Mouse (Mus musculus) cerebellum, adult 18-20 months (tissue): ENCODE measurements at regions not wholly inside any gene's neighbourhood (a gene's known extent, or its start where the extent isn't known, plus 50 kb on each side); places are given as distances from the start of the nearest gene placed in this dataset.
A peak's percentile ranks its signal among the peaks of the same experiment; 100 is the strongest.

Experiments used
- DNase-seq, 2 experiments: peaks; one replicate each; pipeline ENCODE4 v3.0.0; 2021

GRCm38 (mm10) chr2:138824873-138825272, 568.5 kb downstream of the Btbd3 start:
- DNase-seq, result peak; percentile 14 to 33

DNA sequence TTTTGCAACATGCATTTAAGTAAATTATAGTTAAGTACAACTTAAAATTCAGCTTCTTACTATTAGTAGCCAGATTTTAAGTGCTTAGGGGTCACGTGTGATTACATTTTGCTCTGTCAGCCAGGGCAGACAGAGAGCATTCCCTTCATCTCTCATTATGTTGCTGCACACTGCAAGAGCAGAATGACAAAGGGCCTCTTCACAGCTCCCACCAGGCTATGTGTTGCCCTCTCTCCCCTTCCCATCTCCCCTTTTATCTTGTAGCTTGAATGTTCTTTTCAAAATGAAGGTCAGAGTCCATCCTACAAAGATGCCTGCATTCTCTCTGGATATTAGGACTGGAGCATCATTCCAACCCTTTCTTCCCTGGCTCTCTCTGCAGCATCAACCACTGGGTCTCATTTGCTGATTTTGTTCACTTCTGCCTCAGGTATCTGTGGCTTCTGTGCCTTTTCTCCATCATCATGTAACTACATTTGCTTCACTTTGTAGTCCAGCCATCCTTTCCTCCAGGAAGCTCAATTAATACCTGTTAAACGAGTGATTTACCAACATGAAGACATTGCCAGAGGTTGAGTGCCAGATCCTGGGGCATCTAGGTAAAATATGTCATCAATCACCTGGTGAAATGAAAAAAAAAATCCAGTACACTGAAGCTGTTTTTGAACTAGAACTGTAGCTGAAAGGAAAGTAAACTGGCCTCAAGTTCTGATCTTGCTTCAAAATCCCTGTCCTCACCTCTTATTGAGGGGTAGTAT, 571.6 kb downstream of the Btbd3 start:
- no peak for DNase-seq

DNA sequence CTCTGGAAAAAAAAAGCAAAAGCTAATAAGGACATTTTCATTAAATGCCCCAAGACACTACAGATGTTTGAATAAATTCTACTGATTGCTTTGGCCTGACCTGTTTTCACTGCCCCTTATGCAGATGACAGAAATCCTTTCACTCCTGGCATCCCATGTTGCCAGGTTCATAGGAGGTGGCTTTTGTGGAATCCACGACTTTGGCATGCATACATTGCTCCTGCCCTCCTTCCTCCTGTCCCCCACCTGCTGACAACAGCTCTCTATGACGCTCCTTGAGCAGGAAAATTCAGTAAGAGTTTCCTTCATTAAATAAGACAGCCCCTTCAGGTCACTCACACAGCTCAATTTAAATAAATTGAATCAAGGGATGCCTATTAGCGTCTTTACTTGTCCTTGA, 582.5 kb downstream of the Btbd3 start:
- no peak for DNase-seq

DNA sequence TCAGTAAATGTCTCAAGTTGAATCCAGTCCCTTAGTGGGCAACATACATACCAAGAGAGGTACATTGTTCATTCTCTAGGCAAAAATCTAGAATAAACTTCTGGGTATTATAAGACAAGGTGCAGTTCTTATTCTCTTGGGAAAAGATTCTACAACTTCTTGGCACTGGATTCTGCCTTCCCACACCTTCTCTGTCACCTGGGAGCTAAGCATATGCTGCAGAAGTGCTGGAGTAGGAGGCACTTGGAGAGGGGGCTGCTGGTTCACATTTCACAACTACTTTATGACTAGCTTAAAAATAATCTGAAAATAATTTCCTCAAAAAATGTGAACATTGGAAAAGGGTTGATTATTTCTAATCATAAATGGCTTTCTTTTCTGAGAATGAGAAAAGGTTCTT, 602.8 kb downstream of the Btbd3 start:
- DNase-seq, result no peak

- DNase-seq, result no peak
These were observed 597.1 kb upstream of the Sptlc3 start for GRCm38 (mm10) chr2:138896563-138896962.

- no peak for DNase-seq
These were observed 596.6 kb upstream of the Sptlc3 start for GRCm38 (mm10) chr2:138897101-138897500.

GRCm38 (mm10) chr2:138937165-138937564, 556.5 kb upstream of the Sptlc3 start:
- DNase-seq, result peak in 1 of 2 experiments; percentile 10

DNA sequence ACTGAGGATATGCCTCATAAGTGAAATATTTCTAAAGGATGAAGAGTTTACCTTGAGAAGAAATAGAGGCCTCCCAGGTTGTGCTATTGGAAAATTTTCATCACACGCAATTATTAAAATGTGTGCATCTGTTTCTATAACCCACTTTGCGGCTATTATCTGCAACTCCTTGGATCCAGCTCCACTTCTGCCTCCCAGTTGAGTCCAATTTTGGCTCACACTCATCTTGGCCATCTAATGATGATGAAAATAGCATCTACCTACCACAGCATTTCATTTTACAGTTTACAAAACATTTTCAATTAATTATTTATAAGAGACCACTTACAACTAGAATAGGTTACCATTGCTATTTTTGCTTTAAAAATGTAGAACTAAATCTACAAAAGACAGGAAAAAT, 554.3 kb upstream of the Sptlc3 start:
- peak; percentile 18 to 26 for DNase-seq

DNA sequence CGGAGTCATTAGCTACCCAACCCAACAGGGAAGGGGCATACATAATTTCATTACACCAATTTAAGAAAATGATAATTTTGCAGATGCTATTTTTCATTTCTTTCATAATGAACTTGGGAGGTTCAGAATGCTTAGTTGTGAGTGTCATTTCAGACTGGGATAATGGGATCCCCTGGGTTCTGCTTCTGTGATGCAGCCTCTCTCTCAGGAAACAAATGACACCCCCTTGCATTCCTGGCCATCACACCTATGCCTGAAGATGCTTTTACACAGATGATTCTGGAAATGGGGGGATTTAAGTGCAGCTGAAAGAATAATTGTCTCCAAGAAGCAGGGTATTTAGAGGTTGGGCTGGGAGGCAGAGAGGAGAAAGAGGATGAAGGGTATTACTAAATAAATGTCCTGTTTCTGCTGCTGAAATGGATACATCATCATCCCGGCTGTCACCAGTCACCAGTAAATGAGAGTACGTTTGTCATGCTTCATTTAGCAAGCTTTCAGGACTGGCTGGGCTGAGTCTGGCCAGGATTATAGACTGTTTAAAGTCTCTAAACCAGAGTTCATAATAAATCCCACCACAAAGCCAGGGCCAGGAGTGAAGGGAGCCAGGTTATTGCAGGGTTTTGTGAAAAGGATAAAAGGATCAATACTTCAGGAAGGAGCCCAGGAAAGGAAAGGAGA, 527.5 kb upstream of the Sptlc3 start:
- no peak for DNase-seq

DNA sequence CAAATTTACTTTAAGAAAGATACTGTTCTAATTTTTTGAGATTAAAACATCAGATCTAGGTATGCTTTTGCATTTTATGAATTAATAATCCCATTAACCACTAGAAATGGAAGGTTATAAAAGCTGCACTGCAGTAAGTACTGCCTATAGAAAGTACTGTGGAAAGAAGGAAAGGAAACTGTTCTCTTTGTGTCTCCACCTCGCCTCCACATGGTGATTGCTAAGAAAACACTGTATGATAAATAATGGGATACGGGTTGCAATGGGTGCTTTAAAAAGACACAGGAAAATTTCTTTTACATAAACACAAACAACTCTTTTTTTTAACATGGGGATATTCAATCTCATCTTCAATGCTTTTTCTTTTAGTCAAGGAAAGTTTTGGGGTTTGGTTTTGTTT, 519.2 kb upstream of the Sptlc3 start:
- DNase-seq, result no peak

DNA sequence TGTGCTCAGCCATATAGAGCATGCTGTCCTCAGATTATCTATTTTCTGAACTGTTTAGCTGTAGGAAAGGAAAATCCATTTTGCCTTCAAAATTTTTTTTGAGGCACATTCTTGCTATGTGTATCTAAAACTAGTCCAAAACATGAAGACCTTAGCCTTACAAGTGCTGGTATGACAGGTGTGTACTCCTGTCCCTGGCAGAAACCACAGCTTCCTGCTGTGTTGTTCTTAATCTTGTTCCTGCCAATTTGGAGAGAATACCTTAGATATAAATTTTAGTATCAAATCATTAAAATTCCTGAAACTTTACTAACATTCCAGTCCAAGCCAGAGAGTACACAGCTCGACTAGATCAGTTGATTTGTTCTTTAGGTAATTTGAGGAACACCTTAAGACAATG, 503.7 kb upstream of the Sptlc3 start:
- peak; percentile 54 to 58 for DNase-seq

GRCm38 (mm10) chr2:139032105-139032812, 461.5 kb upstream of the Sptlc3 start:
- no peak for DNase-seq

- no peak for DNase-seq
These were observed 458.9 kb upstream of the Sptlc3 start for GRCm38 (mm10) chr2:139034800-139035199.

DNA sequence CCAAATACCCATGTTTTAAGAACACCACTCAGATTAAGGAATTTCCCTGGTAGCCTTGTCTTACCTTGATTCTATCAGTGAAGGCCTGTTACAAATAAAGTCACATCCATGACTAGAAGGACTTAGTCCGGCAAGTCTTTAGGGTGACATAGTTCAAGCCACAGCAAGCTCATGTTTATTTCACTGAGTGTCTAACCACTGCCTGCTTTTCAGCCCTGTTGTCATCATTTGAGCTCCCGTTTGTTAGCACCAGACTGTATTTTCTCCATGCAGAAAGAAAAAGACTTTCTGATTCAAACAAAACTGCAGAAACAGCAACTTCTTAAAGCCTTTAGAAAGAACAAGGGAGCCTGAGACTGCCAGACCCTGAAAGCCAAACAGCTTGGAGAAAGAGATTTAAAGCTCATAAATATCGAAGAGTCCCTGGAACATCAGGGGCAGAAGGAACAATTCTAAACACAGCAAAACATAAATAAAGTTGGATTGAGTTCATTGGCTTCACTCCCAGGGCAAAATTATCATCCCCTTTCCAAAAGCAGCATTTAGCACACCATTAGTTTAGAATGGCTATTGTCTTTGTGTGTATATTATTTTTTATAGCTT, 451.9 kb upstream of the Sptlc3 start:
- DNase-seq, result no peak

- no peak for DNase-seq
These were observed 449.0 kb upstream of the Sptlc3 start for GRCm38 (mm10) chr2:139044684-139045083.

- no peak for DNase-seq
These were observed 438.5 kb upstream of the Sptlc3 start for GRCm38 (mm10) chr2:139055249-139055648.

DNA sequence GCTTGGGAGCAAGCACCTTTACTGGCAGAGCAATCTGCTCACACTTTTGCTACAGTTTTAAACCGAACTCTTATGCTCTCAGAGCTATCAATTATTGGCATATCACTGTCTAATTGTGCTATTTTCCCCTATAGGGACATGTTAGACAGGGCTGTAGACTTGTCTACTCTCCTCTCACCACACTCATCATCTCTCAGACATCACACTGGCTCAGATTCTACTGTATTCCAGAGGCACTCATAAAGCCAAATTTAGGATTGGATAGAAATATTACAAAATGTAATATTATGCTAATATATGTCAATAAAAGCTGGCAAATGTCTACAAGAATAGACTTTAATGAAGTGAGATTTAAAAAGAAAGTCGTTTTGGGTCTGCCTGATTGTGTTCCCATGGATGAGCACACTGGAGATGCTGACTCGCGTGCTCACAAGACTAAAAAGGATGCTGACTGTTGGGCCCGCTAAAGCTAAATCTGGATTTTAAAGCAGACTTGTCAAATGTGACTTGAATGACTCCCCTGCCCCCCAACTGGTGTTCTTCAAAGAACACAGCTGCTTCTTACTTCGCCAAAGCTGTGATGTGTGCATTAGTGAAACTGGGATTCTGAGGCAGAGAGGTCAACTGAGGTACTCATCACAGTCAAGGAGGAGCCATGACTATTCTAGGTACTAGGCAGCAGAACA, 424.3 kb upstream of the Sptlc3 start:
- DNase-seq, result no peak

DNA sequence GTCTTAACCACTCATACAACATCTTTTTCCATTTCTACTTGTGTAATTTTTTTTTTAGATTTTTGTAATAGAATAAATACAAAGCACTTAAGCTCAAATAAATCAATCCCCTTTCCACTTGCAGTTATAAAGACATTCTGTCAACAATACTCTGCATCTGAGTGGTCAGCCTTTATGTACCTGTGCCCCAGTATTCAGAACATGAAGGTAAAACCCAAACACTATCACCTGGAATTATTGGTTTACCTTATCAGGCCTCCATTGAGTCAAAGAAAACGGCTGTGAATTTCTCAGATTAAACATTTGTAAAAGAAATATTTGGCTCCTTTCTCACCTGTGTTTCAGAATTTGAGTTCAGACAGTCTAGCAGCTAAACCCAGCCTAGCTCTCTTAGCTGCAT, 422.0 kb upstream of the Sptlc3 start:
- DNase-seq, result no peak

DNA sequence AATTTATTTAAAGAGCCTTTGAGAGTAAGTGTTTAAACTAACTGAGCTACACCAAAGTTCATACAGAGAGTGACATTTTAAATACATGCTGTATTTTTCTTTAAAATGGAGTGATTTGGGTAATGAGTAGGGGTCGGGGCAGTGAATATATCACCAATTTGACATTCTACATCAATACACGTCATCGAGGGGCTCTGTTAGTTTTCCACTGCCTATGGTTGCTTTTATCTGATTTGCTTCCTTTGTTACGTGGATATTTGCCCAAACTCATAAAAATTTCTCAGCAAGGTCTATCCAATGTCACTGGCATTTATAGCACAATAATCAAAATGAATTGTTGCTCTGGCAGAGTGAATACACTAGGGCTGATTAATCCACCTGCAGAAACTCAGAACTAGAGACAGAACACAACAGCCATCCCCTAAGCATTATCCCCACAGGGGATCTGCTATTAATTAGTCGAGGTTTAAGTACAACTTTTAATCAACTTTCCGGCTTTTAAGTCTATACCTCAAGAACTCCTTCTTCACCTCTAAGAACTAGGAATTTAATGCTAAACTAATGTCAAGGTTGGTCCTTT, 400.1 kb upstream of the Sptlc3 start:
- DNase-seq, result no peak

- DNase-seq, result no peak
These were observed 382.0 kb upstream of the Sptlc3 start for GRCm38 (mm10) chr2:139111669-139112068.

DNA sequence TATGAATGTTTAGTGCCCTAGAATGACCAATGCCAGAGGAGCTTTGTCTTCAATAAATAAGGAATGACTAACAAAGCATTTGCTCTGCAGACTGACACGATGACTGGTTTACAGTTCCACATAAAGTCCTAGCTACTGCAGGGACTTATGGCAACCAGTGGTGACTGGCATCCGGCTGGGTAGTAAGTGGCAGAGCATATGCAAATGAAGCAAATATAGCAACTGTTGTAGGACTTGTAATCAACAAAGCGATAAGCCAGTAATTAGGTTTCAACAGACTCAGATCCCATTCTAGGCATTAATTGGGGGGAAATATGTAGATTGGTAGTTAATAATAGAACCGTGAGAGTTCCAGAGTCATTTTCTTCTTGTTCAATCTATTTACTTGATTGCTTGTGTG, 379.2 kb upstream of the Sptlc3 start:
- no peak for DNase-seq

DNA sequence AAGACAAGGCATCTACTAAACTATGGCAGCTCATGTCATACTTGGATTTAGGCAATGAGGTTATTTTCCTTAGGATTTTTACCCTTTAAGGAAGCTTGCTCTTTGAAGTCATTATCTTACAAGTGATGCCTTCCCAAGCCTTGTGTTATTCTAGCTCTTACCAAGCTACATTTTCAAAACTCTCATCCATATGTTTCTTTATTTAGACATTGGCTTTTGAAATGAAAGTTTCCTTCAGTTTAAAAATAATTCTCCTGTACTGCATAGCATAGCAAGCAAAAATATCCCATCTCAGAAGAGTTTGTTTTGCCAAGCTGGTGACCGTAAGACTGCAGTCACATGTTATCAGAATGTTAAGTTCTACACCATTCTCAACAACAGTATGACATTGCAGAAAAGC, 372.8 kb upstream of the Sptlc3 start:
- DNase-seq, result no peak

- DNase-seq, result peak in 1 of 2 experiments; percentile 16
These were observed 361.6 kb upstream of the Sptlc3 start for GRCm38 (mm10) chr2:139132121-139132520.
